Mouse (Mus musculus) right cerebral cortex, postnatal 10 days (tissue): Measurements from ENCODE around the gene Ei24.

ENCODE experiments used
- DNase-seq, 2 experiments: peaks; one replicate each; pipeline ENCODE4 v3.0.0; 2021; ENCODE audit warnings: low spot score in 2 of 2

Gene Ei24

DNA sequence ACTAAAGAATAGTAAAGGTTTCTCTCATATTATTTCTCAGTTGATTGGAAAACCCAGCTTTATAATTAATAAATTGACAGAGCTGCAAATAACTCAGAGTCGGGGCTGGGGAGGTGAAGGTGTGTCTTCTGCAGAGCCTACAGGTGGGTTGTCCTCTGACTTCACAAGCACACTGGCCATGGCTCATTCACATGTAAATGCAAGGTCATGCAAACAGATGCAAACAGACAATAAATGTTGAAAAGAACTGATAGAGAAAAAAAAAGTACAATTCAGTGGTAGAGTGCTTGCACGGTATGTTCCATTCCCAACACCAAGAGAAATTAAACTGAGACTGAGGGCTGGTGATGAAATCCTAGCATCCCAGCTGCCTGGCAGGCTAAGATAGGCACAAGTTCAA lies 2.7 kb downstream of the Ei24 start:
- DNase-seq = no peak

DNA sequence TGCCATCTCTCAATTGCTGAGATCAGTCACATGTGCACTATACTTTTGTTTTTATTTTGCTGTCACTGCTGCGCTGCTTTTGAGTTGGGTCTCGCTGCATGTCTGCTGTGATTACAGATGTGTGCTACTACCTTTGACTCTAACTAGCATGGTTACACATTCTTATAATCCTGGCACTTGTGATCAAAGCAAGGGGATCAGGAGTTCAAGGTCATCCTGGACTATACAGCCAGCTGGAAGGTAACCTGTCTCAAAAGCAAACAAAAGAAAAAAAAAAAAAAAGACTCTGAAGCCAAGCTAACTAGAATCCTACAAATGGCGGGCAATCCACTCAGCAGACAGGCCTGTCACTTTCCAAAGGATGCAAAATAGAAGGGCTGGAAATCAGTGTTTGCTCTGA lies 5.0 kb downstream of the Ei24 start:
- DNase-seq = no peak

DNA sequence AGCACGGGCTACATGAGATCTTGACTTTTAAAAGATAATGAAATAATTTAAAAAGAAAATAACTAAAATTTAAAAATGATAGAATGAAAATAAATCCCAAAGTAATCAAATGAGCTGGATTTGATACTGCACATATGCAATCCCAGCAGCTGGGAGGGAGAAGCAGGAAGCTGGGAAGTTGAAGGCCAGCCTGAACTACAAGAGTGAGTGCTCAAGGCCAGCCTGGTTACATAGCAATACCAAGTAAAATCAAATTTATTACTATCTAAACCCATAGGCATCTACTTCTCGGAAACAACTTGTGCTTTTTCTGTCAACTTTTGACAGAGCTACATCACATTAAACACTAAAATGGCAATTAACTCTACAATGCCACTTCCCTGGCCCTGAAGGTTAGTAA lies 13.3 kb downstream of the Ei24 start:
- DNase-seq = no peak

DNA sequence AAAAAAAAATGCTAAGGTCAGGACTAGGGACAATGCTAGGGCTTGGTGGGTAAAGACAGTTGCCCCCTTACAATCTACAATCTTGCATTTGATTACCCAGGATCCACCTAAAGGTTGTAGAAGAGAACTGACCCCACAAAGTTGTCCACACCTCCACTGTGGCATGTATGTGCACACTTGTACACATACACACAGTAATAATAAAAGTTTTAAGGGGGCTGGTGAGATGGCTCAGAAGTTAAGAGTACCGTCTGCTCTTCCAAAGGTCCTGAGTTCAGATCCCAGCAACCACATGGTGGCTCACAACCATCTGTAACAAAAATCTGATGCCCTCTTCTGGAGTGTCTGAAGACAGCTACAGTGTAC lies 28.2 kb downstream of the Ei24 start:
- DNase-seq = no peak

DNA sequence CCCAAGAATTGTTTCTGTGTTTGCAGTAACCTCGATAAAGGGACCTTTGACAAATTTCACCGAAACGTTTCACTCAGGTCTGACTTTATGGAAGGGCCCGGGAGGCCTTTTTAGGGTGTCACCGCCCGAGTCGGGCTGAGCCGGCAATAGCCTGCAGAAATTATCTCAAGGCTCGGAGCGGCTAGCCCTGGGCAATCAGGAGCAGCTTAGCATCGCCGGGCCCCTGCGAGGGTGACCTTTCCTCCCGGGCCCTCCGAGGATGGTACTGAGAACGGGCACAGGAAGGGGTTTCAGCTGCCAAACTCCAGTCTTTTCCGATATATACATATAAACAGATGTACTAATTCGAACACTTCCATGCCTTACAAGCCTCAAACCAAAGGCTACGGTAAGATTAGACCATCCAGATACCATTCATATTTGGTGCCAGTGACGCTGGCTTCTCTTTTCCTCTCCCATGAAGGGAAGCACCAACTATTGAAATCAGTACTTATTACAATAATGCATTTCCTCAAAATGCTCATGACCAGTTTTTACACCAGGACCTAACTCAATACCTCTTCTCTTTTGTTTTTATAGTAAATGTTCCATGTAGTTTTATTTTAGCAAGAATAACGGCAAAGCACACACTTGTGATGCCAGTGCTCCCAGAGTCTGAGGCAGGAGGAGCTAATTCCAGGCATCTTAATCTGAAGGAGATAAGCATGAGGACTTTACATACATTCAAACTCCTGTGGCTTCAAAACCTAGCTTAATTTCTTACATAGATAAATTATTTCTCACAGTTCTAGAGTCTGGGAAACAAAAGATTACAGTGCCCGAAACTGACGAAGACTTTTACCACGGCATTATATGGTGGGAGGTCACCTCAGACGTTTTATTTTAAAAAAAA lies 28.8 kb downstream of the Ei24 start:
- peak; percentile 64 to 69 for DNase-seq

DNA sequence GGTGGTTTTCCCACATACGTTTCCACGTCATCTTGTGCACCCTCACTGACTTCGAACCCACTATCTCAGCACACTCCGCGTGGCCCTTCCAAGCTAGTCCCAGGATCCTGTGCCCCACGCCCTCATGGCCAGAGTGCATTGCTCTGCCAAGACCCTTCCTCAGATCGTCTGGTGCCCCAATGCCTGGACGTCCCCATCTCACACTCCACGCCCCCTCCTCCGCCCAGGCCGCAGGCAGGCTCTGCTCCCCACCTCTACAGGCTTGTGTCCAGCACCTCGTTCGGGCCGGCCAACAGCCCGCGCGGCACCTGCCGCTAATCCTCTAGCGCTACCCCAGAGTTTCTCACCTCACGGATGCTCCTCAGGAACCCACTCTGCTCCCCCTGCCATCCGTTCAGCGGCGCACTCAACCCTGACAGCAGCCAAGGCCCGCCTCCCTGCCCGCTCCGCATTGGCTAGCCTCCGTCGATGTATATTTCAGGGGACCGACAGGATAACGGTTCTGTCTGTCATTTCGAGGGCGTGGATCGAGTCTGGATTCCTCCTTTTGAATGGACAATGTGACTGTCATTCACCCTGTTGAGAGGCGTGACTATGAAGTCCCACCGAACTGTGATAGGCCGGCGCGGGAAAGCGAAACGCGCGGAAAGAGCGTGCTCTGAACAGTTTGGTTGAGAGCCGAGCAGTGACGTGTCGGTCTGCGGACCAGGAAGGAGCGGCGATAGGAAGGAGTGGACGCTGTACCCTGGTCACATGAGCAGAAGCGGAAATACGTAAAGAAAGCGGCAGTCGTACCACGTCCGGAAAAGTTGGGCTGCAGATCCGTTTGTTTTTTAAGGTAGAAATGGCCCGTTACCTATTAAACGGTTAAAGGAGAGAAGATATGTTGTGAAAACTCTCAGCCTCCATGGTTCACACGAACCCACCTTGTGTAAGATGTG lies 29.7 kb downstream of the Ei24 start, which contains the start of gene Stt3a:
Stt3a (minus strand) TSS at position 477 of the 941 bp plus-strand sequence.
- peak; percentile 100 for DNase-seq

DNA sequence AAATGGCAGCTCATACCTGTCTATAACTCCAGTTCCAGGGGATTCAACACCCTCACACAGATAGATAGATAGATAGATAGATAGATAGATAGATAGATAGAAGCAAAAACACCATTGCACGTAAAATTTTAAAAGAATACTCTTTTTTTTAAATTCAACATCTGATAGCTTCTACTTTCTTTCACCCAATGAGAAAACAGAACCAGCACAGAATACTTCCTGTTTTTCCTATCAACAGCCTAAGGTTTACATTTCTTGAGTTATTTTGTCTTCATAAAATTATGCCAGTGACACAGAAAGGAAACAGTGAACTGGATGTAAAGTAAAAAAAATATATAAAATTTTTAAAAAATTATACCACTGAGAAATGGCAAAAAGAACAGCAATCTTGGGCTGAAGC lies 32.8 kb downstream of the Ei24 start:
- DNase-seq = no peak
